Mouse (Mus musculus) thymus, postnatal 36 days (tissue): Measurements from ENCODE around the gene Casp12.
"Not testable (repeated sequence)": the region's sequence is repeated elsewhere in the genome, so short reads cannot be mapped to it uniquely, and the experiment has no call there.

Experiments used
- DNase-seq, 2 experiments: peaks; one replicate each; pipeline ENCODE4 v3.0.0; 2022; ENCODE audit warnings: mixed read lengths in 2 of 2

The Casp12 gene

DNA sequence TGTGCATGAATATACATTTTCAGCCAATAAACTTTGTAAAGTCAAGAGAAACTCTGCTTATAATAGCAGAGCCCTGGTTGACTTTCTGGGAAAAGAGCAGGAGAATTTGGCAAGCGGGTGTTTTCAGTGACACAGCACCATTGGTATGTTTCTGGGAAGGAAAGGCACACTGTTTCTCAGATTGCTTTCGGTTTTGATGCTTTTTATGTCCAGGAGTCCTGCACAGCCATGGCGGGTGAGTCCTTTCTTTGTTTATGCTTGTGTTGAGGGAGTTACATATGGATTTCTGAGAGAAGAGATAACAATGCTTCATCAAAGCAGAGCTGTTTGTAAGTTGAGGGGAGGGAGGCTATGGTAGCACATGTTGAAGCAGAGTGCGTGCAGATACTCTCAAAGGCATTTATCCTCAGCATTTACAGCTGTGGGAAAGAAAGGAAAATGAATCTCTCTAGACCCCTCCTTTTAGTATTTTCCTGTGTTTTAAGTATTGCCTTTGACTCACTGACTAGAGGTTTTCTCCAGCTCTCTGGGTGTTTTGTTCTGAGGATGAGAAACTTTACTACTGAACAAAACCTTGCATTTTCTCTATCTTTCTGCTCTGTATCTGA is at the start of gene Casp12:
Casp12 (plus strand) TSS at position 140 of the 608 bp plus-strand sequence.
- no peak for DNase-seq

DNA sequence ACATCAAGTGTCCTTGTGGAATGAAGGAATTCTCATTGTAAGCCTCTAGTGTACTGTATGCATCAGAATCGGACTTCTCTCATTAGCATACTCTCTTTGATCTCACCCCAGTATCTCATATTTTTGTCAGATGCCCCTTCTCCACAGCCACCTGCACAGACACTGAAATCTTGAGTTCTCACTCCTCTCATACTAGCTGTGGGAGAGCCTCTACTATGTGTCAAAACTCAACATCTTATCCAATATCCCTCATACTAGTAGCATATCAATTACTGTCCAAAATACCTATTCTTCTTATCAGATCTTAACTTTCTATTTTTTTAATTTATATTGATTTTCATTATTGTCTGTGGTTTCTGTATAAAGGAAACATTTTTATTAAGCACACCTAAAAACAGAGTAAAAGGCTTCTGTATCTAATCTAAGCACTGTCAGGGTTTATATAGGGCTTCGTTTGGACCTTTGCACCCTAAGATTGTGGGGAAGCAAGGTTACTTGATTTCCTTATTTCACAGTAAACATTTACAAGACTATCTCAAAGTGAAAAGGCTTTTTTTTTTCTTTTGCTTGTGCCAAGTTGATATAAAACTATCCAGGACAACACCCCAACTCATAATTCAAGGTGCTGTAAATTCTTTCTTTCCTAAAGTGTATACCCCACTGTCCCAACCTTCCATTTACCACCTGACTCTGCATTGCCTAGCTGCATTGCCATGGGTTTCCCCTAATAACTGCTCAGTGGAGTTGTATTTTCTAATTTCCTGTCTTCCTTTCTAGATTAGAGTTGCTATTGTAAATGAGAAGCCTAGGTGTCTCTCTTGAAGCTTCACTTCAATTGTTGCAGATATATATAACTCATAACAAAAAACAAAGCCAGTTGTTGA is 48.6 kb upstream of the Casp12 start:
- no peak for DNase-seq

DNA sequence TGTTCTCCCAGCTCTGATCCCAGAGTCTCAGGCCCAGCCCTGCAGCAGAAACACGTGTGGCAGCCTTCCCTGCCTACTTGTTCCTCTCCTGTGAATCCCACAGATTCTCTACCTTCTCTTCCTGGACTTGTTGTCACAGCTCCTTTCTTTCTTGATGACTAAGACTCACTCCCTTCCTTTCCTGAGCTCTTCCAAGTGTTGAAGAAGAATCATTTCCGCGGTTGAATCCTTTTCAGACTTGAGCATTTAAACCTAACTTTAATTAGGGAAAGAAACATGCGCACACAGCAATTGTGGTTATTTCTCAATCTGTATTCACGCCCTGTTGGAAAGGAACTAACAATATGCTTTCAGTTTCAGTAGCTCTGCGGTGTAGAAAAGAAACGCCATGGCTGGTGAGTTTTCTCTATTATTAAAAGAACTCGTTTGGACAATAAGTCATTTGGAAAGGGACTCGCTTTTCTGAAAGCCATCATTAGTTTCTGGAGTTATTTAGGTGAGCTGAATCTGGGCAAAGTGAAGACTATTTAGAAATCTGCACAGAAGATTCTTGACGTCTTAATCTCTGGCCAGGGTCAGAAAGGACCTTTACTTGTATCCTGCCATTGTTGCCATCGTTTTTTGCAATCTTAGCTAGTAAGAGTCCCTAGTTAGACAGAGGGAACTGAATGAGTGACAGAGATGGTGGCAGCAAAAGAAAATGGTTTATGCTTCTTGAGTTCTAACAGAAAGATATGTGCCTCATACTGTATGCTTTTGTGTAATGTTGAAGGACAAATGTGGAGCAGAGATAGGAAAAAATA is 46.7 kb upstream of the Casp12 start, which contains the start of gene Casp1:
Casp1 (plus strand) TSS at position 189 of the 803 bp plus-strand sequence.
- no peak for DNase-seq

DNA sequence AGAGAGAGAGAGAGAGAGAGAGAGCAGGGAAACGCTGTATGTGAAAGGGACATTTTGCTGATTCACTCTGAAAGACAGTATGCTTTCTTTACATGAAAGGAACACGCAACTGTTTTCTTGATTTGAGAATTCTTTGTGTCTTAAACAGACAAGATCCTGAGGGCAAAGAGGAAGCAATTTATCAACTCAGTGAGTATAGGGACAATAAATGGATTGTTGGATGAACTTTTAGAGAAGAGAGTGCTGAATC is 46.2 kb upstream of the Casp12 start:
- DNase-seq: no peak

DNA sequence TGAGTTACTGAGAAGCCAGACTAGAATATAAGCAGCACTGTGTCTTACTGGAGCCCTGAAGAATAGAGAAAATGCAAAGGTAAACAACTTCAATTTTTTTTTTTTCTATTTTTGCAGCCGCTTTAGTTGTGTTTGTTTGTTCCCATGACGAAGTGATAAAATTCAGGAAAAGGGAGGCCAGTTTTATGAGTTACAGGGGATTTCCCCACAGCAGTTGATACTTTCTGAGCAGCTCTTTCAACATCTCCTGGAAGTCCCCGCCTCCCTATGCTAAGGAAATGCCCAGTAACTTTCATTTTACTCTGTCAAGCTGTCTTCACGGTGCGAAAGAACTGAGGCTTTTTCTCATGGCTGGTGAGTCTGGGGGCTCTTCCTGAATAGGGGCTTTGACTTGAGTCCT is 36.7 kb upstream of the Casp12 start, which contains the start of gene Casp4:
Casp4 (plus strand) TSS at position 268 of the 400 bp plus-strand sequence.
- DNase-seq: no peak

DNA sequence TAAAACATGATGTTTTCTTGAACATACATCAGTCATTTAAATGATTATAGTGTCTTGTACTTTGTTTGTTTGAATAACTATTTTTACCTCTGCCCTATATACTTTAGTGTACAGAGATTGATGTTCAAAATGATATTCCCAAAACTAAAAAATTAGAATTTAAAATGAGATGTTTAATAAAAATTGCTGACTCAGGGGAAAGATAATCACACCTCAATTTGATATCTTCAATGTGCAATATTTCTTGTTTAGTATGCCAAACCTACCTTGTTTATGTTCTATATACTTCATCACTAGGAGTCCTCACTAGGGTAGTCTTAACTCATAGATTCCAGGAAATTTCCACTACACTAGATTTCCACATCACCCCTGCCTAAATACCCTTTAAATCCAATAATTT is 35.1 kb upstream of the Casp12 start:
- DNase-seq: no peak

DNA sequence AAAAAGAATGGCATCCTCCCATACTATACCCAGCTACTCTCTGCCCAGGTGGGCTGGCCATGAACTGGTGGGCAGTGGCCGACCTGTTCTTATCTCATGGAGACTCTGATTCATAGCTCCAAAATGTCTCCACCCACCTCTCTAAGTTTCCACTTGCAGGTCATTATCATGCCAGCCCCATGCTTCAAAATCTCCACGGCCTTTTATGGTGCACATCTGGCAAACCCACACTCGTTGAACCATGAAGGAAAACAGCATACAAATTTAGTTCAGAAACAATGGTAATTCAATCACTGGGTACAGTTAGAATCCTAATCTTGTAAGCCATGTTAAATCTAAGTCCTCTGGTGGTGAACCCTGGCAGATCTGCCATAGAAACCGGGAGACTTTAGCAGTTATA is 33.8 kb upstream of the Casp12 start:
- DNase-seq: no peak

DNA sequence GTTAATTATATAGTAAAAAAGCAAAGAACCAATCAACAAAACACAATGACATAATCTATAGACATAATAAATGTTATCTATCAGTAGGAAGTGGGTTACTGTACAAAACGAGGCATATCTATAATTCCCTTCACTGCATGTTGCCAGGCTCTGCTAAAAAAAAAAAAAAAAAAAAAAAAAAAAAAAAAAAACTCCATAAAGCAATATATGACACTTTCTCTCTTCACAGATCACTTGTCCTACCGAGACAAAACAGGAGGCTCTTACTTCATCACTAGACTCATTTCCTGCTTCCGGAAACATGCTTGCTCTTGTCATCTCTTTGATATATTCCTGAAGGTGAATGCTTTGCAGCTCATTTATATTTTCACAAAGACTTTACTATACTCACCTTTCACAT is 17.0 kb upstream of the Casp12 start:
- DNase-seq: no peak

DNA sequence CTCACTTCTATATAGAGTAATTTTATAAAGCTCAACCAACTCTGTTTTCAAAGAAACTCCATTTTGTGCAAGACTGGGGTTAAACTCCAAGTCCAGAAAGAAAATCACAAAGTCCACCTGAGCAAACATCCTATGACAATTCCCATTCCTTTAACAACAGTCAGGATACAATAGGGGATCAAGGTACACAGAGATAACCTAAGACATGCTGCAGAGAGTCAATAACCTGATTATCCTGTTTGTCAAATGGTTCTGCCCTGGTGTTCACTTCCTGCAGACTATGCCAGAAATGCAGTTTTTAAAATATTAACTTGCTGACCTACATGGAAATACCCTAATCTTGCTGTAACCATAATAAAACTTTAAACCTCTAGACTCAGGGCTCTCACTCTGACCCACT is 12.8 kb upstream of the Casp12 start:
- no peak for DNase-seq

DNA sequence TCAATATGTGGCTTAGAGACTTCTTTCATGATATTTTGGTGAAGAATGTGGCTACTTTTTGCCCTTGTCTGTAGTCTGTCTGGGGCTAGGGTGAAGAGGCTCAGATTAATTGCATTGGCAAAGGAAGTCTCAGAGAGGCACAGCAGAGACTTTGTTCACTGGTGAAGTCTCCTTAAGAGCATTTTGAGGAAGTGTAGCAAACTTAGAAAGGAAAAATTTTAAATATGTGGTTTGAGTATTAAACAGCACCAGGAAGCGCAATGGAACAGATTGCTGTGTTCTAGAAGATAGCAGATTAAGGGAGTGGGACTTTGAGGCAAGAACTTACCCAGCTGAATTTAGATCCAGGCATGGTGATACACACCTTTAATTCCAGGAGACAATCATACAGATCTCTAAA is 11.8 kb upstream of the Casp12 start:
- DNase-seq: no peak

DNA sequence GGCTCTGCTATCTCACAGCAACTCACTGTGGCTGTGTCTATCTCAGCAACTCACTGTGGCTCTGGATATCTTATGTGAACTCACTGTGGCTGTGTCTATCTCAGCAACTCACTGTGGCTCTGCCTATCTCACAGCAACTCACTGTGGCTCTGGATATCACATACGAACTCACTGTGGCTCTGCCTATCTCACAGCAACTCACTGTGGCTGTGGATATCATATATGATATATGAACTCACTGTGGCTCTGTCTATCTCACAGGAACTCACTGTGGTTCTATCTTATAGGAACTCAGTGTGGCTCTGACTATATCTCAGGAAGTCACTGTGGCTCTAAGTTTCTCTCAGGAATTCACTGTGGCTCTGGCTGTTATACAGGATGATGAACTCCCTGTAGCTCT is 2.1 kb upstream of the Casp12 start:
- DNase-seq: no peak

DNA sequence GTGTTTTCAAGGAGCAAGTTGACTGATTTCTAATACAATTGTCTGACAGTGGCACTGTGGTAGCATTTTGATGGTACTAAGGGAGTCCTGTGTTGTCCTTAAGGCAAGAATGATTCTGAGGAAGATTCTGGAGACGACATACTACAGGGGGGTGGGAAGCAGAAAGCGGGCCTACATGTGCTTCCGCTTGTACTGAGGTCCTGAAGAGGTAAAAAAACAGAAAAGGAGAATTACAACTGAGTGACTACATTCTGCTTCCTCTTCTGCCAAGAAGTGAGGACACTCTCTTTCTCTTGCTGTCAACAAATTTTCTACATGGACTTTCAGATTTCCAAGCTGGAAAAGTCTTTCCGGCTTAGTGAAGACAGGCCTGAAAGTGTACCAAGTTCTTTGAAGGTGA is 1.1 kb upstream of the Casp12 start:
- no peak for DNase-seq

DNA sequence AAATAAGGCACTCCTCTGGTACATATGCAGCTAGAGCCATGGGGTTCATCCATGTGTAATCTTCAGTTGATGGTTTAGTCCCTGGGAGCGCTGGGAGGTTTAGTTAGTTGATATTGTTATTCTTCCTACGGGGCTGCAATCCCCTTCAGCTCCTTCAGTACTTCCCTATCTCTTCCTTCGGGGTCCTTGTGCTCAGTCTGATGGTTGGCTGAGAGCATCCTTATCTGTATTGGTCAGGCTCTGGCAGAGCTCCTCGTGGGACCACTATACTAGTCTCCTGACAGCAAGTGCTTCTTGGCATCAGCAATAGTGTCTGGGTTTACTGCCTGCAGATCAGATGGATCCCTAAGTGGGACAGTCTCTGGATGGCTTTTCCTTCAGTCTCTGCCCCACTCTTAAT is 2.2 kb downstream of the Casp12 start:
- DNase-seq: no peak

DNA sequence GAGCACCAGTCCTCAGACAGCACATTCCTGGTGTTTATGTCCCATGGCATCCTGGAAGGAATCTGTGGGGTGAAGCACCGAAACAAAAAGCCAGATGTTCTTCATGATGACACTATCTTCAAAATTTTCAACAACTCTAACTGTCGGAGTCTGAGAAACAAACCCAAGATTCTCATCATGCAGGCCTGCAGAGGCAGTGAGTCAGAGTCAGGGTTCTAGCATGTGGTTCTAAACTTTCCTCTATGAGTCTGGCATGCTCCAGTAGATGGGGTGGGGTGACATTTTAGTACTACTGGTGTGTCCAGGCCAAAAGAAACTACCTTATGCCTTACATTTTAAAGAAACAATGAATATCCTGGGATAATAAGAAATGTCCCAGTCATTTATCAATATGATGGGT is 8.4 kb downstream of the Casp12 start:
- DNase-seq: no peak

DNA sequence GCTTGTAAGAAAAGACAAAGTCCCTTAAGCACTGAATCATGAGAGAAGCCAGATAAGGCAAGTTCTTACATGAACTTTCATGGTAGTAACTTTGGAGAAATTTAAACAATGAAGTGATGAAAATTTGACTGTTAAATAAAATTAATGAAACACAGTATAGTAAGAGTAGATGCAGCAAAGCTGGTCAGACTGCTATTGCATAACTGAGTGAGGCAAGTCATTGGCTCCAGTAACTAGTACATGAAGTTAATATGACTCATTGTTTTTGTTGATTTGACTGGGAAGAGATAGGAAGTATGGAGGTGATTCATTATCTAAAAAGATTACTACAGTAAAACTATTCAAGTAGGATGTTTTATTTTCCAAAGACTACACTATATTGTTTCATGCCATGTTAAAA is 11.6 kb downstream of the Casp12 start:
- DNase-seq: no peak

DNA sequence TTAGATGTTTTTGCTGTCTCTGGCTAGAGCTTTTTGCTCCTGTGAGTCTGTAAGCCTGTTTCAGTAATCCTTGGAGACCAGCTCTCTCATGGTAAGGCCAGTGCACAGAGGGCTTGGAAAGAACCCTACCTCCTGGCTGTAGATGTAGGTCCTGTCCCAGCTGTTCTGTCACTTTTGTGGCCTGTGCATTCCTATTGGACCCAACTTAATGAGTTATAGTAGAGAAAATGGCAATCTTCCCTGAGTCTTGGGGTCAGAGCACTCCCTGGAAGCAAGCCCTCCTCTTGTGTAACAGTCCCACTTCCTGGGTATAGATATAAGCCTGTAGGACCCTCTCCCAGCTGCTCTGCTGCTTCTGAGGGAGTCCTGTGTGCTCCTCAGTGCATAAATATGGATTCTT is 48.3 kb downstream of the Casp12 start:
- DNase-seq: no peak

DNA sequence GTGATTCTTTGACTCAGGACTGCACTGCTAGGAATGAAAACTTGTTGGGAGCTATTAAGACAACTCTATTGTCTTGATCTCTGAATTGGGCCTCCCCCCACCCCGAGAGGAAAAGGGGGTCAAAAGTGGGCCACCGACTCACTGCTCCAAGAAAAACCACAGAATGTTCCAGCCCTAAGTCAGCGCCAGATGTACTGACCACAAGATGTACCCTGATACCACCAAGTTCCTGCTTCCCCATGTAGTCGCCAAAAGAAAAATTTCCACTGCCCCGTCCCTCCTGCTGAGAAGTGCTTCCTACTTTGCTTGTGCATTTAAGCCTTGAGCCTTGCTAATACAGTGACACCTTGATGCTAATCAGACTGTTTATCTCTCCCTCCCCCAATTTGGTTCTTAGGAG is 50.6 kb downstream of the Casp12 start:
- not testable (repeated sequence) for DNase-seq

DNA sequence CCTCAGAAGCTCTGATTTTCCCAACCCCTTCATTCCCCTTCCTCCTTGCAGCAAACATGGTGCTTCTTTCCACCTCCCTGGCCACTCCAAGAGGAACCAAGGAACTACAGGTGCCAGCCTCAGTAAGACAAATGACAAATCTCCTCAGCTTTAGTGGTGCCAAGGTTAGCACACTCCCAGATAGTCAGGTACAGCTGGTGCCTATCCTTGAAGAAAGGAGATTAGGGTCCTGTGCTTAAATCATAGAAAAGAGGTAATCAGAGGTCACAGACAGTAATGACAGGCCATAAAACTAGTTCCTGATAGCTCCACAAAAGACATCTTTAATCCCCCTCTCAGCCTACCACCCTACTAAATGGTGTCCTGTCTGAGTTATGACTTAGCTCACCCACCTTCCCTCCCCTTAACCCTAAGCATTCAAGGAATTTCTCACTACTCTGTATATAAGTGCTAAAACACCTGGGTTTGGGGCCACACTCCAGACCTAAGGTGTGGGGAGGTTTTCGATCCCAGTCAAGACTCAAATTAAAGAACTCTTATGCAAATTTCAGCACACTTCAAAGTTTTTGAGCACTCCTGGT is 65.8 kb downstream of the Casp12 start:
- no peak for DNase-seq

DNA sequence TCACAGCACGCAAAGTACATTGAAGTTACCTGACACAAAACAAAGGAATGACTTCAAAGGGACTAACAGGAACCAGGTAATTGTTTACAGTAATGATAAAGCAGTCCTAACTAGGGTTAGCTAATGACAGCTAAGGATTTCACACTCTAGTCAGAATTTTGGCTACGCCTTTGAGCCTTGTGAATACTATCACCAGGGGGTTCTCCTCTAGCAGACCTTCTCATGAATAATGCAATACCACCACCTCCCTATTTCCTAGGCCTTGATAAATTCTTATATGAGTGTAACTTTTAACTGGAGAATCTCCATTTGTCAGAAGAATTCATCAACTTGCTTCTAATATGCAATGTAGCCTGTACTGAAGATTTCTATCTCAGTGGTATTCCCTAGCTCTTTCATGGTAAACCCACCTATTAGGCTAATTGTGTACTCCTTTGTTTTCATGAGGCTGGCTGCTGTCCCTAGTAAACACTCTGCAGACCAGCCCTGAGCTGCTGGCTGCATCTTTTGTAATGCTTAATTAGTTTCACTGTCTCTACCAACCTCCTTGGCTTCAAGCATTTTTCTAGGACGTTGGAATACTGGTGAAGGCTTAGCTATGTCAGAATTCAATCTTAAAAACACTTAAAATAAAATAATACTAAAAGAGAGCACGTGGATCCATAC is 67.3 kb downstream of the Casp12 start:
- DNase-seq: no peak

DNA sequence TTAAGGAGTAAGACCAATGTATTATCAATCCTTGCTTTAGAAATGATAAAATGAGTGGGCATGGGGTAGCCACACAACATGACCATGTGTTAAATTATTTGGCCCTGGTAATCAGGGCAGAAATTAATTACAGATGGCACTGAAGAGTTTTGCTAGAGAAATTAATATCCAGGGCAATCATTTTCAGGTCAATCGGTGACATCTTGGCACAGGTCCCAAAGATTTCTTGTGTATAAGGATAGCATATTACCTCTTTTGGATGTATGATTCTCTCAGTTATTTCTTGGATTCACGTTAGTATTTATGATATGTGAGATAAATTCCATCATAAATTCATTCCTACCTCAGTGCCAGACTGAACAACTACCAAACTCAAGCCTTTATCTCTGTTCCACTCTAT is 72.6 kb downstream of the Casp12 start:
- DNase-seq: no peak
